Mouse (Mus musculus): ENCODE data around the gene Vwa2.

The Vwa2 gene

GRCm38 (mm10) chr19:56908472-56909270 lies 34.6 kb downstream of the Vwa2 start:
- peak; percentile 66 for DNase-seq

GRCm38 (mm10) chr19:56910561-56910960 lies 36.5 kb downstream of the Vwa2 start:
- no peak for DNase-seq

DNA sequence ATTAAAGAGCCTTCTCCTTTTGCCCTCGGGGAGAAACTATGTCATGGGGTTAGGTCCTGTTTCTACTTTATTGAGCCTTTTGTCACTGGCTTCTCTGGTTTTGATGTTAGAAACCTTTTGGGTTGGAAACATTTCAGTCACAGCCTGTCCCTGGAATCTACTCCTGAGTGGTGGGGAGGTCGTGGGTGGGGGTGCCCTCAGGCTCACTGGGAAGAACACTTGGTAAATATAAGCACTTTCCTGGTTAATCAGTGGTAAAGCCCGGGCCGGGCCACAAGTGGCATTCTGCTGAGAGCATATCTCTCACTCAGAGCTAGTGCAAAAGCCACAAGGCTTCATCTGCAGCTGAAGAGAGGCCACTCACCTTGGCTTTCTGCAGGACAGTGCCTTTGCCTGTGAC lies 39.7 kb downstream of the Vwa2 start:
- no peak for DNase-seq

GRCm38 (mm10) chr19:56914658-56915057 lies 40.6 kb downstream of the Vwa2 start:
- no peak for DNase-seq

GRCm38 (mm10) chr19:56915084-56915483 lies 41.0 kb downstream of the Vwa2 start:
- DNase-seq = peak; percentile 89

GRCm38 (mm10) chr19:56919628-56920027 lies 45.6 kb downstream of the Vwa2 start:
- DNase-seq = peak; percentile 95

- DNase-seq = no peak
These were observed 46.2 kb downstream of the Vwa2 start for GRCm38 (mm10) chr19:56920232-56920631.

DNA sequence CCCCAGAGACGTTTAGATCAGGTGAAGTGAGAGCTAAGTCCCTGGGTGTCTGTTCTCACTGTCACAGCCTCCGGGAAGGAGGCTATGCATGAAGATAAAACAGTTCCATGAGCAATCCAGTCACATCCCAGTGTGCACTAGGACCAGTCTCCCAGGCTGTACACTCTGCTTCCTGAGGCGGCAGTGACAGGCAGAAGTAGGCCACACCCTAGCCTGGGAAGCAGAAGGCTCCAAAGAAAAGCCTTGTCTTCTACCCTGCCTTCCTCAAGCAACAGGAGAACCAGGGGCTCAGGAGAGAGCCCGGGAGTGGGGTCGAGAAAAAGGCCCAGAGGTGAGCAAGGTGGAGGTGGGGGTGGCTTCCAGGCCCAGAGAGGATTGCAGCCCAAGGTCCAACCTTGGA lies 47.7 kb downstream of the Vwa2 start:
- peak; percentile 22 for DNase-seq

DNA sequence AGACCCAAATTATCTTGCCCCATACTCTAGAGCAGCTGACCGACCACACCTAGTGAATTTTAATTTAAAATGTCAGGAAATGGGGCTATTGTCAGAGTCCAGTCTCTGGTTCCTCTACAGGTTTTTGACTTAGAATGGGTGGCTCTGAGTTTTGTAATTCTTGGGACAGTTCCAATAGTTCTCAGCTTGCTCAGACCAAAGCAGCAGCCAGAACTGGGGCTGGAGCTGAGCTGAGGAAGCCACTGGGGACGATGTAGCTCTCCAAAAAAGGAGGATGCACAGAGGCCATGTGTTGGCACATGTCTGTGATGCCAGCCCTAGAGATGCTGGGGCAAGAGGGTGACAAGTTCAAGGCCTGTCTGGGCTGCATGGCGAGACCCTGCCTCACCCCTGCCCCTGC lies 55.3 kb downstream of the Vwa2 start:
- DNase-seq = peak; percentile 22

GRCm38 (mm10) chr19:56930029-56930428 lies 56.0 kb downstream of the Vwa2 start:
- no peak for DNase-seq

DNA sequence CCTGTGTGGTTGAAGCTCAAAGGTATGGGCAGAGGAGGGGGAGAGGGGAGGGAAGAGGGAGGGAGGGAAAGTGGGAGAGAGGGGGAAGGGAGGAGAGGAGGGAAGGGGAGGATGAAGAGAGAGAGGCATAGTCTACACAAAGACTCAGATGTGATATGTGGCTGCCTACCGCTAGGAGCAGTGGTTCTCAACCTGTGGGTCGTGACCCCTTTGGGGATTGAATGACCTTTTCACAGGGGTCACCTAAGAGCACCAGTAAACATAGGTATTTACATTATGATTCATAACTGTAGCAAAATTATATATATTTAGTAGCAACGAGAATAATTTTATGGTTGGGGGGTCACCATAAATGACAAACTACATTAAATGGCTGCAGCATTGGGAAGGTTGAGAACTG lies 59.8 kb downstream of the Vwa2 start:
- DNase-seq = no peak

DNA sequence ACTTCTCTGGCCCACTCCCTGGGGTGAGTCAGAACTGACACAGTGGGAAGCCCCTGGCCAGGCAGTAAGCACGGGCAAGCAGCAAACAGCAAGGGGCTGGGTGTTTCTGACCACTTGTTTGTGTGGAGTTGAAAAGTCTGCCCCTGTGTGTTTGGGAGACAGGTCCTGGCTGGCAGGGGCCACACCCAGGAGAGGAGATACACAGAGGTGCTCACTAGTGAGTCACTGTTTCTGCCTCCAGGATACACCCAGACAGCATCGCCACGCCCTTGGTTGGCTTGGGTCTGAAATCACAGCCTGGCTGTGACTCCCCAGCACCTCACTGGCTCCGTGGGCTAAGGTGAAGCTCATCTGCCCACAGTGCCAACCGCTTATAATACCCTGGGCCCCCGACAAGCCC lies 61.1 kb downstream of the Vwa2 start:
- DNase-seq = no peak

- no peak for DNase-seq
These were observed 61.7 kb downstream of the Vwa2 start for GRCm38 (mm10) chr19:56935777-56936176.

GRCm38 (mm10) chr19:56936253-56936652 lies 62.2 kb downstream of the Vwa2 start:
- no peak for DNase-seq

DNA sequence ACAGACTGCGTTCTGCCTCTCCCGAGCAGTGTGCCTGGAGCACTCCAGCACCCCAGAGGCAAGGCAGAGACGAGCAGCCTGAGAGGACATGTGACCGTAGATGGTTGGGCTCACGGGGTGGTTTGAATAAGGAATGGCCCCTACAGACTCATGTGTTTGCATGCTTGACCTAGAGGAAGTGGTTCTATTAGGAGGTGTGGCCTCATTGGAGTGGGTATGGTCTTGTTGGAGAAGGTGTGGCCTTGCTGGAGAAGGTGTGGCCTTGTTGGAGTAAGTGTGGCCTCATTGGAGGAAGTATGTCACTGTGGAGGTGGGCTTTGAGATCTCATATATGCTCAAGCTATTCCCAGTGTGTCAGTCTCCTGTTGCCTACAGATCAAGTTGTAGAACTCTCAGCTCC lies 63.9 kb downstream of the Vwa2 start:
- no peak for DNase-seq

DNA sequence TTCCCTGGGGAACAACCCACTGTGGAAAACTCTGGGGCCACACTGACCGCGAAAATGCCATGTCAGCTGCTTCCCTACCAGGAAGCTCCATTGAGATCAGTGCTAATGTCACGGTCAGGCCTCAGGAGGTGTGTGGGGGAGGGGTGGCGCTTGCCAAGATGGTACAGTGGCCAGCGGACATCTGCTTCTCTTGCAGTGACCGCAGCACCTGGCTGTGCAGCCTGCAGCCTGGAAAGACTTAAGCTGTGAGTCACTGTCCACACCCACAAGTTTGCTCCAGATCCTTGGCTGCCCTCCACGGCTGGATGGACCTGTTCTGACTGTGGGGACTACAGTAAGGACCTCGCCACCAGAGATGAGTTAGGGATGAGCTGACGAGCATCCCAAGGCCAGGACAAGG lies 65.8 kb downstream of the Vwa2 start:
- DNase-seq = peak; percentile 30

DNA sequence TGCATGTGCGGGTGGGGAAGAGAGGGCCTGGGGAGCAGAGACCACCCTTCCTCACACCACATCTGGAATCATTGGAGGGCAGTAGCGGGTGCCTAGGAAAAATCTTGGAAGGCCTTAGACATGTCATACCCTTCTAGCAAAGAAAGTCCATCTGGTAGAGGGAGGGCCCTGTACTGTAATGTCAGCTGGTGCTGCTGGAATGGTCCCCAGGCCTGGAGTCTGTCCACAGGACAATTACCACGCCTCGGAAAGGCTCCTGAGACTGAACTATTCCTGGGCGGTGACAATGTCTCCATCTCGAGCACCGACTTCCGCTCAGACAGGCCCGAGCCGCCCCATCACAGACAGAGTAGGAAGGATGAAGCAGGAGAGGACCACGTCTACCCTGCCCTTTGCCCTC lies 66.5 kb downstream of the Vwa2 start:
- DNase-seq = peak; percentile 49

- DNase-seq = no peak
These were observed 68.2 kb downstream of the Vwa2 start for GRCm38 (mm10) chr19:56942216-56942615.

- no peak for DNase-seq
These were observed 70.2 kb downstream of the Vwa2 start for GRCm38 (mm10) chr19:56944211-56944610.

DNA sequence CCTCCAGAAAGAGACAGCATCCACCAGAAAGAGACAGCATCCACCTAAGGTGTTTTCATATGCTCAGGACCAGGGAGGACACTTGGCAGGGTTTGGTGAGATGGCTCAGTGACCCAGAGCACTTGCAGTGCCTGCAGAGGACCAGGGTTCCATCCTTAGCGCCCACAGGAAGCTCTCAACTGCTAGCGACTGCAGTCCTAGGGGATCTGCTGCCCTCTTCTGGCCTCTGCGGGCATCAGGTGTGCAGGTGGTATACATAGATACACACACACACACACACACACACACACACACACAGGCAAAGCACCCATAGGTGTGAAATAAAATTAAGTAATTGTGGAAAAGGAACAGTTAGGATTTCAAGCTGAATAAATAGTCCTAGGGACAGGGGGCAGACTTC lies 70.8 kb downstream of the Vwa2 start:
- DNase-seq = no peak

DNA sequence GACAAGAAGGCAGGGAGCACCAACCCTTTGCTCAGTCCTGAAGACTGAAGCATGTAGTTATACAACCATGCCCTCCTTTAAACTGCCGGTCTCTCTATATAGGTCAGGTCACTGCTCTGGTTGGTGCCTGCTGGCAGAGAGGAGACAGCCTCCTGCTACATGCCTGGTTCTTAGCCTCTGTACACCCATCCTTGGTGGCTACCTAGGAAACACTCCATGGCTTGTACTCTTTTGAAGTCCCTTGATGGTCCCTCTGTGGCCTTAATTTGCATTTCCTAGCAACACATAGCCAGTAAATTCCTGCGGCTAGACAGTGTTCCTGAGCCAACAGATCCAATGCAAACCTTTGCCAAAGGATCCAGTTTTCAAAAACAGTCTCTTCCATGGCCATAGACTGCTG lies 71.6 kb downstream of the Vwa2 start:
- DNase-seq = no peak

DNA sequence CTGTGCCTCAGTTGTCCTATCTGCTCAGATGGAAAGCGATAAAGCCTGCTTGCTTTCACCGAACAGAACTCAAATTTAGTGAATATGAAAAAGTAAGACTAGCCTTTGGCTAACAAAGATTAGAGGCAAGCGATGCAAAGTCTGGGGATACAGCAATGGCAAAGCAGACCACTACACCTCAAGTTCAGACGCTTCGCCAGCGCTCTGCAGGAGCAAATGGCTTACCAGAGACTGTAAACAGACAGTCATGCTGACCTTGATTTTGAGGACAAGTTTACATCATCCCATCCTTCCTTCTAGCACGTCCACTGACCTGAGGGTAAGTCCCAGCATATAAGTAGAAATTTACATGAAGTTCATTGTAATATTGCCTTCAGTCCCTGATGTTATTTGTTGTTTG lies 72.2 kb downstream of the Vwa2 start:
- DNase-seq = no peak

GRCm38 (mm10) chr19:56946727-56947126 lies 72.7 kb downstream of the Vwa2 start:
- DNase-seq = no peak

DNA sequence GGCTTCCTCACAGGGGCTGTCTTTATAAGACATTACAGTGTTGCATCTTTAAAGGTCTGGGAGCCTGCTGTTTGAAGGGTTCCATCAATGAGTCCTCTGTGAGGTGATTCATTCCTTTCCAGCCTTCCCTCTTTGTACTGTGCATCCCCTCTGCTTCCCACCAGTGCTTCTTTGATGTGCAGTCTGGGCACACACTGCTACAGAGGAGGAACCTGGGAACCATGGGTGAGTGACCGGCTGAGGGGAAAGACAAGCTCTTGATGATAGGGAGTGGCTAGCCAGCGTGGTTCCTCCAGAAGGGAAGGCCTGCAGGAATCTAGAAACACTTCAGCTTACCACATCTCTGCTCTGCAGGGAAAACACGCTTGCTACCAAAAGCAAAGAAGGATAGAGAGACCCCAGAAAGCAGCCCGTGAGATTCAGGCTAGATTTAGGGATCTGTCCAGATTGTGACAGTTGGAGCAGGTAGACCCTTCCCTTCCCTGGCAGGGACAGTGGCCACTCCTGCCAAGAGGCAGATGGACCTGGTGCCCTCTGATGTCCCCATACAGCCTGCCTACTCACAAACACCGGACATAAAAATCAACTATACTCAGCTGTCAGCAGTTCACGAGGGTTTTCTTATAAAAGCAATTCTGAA lies 74.0 kb downstream of the Vwa2 start:
- DNase-seq = no peak

DNA sequence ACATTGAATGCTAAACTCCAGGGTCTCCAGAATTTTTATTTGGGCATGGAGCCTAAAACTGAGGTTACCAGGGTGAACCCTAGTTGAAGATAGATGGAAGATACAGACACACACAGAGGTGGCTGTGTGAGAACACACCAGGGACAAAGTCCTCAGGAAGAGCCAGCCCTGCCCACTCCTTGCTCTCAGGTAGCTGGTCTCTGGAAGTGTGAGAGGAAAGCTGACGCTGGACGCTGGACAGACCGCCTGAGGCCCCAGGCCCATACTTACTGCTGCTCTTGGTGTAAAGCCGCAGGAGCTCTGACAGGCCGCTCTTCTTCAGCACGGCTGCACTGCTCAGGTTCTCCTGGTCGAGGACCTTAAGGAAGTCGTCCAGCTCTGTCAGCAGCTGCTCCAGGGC lies 75.8 kb downstream of the Vwa2 start:
- no peak for DNase-seq
